Mouse (Mus musculus) limb, embryonic 14.5 days (tissue): ENCODE data around the gene Gm960. TPM values are rescaled to one million over a fixed set of nuclear protein-coding genes. Genes with fewer than 3 reads are reported as not detected.

Source experiments
- ATAC-seq: fragments of 200-750 bp; cut with Nextera tagmentation; 2 replicates; pipeline ENCODE4 v1.8.0; 2017; ENCODE audit warnings: low read depth, moderate number of reproducible peaks, moderate TSS enrichment; ENCODE audit not compliant: low FRiP score
- DNase-seq: peaks from one replicate; pipeline ENCODE4 v3.0.0-alpha.2; 2015; ENCODE audit warnings: low spot score
- H3K27ac ChIP-seq: fragments of 300-500 bp; sonication (generic); replicated peaks from 2 replicates; pipeline ENCODE4 v1.5.1; 2014; ENCODE audit warnings: low read depth, mild to moderate bottlenecking, low read length, moderate library complexity, mixed read lengths
- H3K27me3 ChIP-seq: fragments of 300-500 bp; sonication (generic); 2 replicates; pipeline ENCODE4 v1.6.1; 2014; ENCODE audit warnings: low read length, mixed read lengths; ENCODE audit not compliant: control insufficient read depth, insufficient read depth
- H3K36me3 ChIP-seq: fragments of 300-500 bp; sonication (generic); 2 replicates; pipeline ENCODE4 v1.6.1; 2014; ENCODE audit warnings: mild to moderate bottlenecking, low read length, moderate library complexity, mixed read lengths; ENCODE audit not compliant: control insufficient read depth, insufficient read depth
- H3K4me1 ChIP-seq: fragments of 300-500 bp; sonication (generic); 2 replicates; pipeline ENCODE4 v1.6.1; 2014; ENCODE audit warnings: antibody characterized with exemption, low read length, mixed read lengths; ENCODE audit not compliant: control insufficient read depth, insufficient read depth
- H3K4me2 ChIP-seq: fragments of 300-500 bp; sonication (generic); replicated peaks from 2 replicates; pipeline ENCODE4 v1.6.1; 2014; ENCODE audit warnings: low read depth, mild to moderate bottlenecking, low read length, moderate library complexity; ENCODE audit not compliant: severe bottlenecking
- H3K4me3 ChIP-seq: fragments of 300-500 bp; sonication (generic); replicated peaks from 2 replicates; pipeline ENCODE4 v1.5.1; 2014; ENCODE audit warnings: low read length
- H3K9ac ChIP-seq: fragments of 300-500 bp; sonication (generic); 2 replicates; pipeline ENCODE4 v1.6.1; 2014; ENCODE audit warnings: mild to moderate bottlenecking, low read depth, low read length, moderate library complexity; ENCODE audit not compliant: severe bottlenecking
- H3K9me3 ChIP-seq: fragments of 300-500 bp; sonication (generic); 2 replicates; pipeline ENCODE4 v1.6.1; 2016; ENCODE audit warnings: low read length; ENCODE audit not compliant: control insufficient read depth
- POLR2A ChIP-seq: fragments of 200-500 bp; IDR thresholded peaks from 2 replicates; pipeline ENCODE4 v1.8.0; 2012; ENCODE audit warnings: inconsistent platforms, mild to moderate bottlenecking, moderate library complexity, borderline replicate concordance; ENCODE audit not compliant: insufficient read depth, insufficient read length; ENCODE audit errors: extremely low read depth
- WGBS: fragments of 180-500 bp; shearing (Covaris S2); extraction: QIAGEN DNeasy Blood & Tissue Kit; methylation state at CpG from one replicate; pipeline ENCODE4 v1.1.7; 2014; 5-methylcytosine and 5-hydroxymethylcytosine counted together
- polyA plus RNA-seq, 2 experiments: library from polyadenylated mRNA; depleted of rRNA in 1 of 2; stranded (reverse) in 1 of 2; unstranded in 1 of 2; fragments of >200 nt; fragmentation: Nextera tagmentation in 1 of 2; extraction: Ambion mirVana in 1 of 2; gene quantifications; 2 replicates each; pipeline versions ENCODE4 v1.2.1 to v1.2.3; 2012 to 2014

Gene Gm960
- polyA plus RNA-seq, 2 experiments = 1.4 to 3.1 TPM

DNA sequence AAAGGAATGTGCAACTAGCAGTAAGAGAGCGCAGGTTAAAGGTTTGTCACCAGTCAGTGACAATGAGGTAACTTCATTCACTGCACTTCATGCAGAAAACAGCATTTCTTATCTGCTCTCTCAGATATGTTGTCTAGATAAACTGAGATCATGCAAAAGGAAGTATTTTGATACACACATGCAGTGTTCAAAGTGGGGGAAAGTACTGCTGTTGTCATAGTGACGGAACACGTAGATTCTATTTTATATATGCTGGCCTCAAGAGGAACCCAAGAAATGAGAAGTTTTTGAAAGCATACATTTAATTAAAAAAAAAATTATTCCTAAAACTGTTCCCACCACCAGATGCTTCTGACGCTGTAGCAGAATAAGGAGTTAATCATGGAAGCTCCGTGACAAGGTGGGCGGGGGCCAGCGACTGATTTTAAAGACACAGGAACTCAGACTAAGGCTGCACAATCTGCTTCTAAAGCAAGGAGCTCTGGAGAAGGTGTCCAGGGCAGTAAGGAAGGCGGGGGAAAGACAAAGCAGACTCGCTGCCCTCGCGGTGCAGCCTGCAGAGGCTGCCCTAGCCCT is 51.5 kb downstream of the Gm960 start:
- no peaks in the 10 kb centered on the region for H3K4me1 ChIP-seq
- no peak overlapping the region for H3K4me2 ChIP-seq
- no peak overlapping the region for H3K4me3 ChIP-seq
- no peak overlapping the region for H3K27ac ChIP-seq
- ATAC-seq = no peak
- no peaks in the 10 kb centered on the region for H3K36me3 ChIP-seq
- H3K9me3 ChIP-seq = no peaks in the 10 kb centered on the region
- DNase-seq = no peak
- no peak overlapping the region for H3K9ac ChIP-seq
- no peaks in the 10 kb centered on the region for H3K27me3 ChIP-seq
- 66% methylated on average over 11 of the region's 11 CpGs for WGBS
- no peak for TF ChIP-seq POLR2A

DNA sequence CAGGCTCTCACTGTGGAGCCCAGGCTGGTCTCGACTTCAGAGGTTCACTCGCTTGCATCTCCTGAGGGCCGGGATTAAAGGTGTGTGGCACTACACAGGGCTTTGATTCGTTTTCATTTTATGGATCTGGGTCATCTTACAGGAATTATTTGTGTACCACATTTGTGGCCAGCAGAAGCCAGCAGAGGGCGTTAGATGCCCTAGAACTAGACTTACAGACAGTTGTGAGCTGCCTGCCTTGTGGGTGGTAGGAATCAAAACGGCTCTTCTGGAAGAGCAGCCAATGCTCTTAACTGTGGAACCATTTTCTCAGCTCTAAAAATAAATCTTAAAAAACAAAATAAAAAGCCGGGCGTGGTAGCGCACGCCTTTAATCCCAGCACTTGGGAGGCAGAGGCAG is 54.2 kb downstream of the Gm960 start:
- Histone ChIP-seq H3K36me3 (no peaks in the 10 kb centered on the region), H3K27me3 (no peaks in the 10 kb centered on the region), H3K9me3 (no peaks in the 10 kb centered on the region), H3K9ac (no peak overlapping the region), H3K27ac (no peak overlapping the region), H3K4me3 (no peak overlapping the region), H3K4me2 (no peak overlapping the region), H3K4me1 (no peaks in the 10 kb centered on the region)
- DNase-seq (no peak), ATAC-seq (no peak)
- no peak for TF ChIP-seq POLR2A
- WGBS = 41% methylated on average over 10 of the region's 10 CpGs

- no peak overlapping the region for H3K27ac ChIP-seq
- no peak overlapping the region for H3K4me2 ChIP-seq
- ATAC-seq (no peak), DNase-seq (no peak)
- no peaks in the 10 kb centered on the region for H3K36me3 ChIP-seq
- H3K4me3 ChIP-seq = no peak overlapping the region
- no peaks in the 10 kb centered on the region for H3K27me3 ChIP-seq
- no peak overlapping the region for H3K9ac ChIP-seq
- WGBS = 61% methylated on average over 4 of the region's 4 CpGs
- no peaks in the 10 kb centered on the region for H3K4me1 ChIP-seq
- H3K9me3 ChIP-seq = no peaks in the 10 kb centered on the region
- no peak for TF ChIP-seq POLR2A
These were observed 62.5 kb downstream of the Gm960 start for GRCm38 (mm10) chr19:4635986-4636385.

DNA sequence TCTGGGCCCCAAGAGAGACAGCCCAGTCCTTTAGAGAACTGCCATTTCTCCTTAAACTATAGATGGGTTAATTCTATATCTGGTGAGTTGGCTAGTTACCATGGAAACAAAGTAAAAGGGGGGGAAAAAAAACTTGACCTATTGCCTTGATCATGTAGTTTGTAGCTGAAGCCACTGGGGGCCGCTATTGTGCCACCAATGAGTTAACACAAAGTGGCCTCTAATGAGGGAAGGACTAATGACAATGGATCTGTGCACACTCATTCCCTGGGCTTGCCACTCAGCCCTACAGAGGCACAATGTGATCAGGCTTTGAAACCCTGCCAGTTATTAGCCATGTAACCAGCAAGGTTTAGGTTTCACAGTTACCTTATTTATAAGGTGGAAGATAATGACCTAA is 69.6 kb downstream of the Gm960 start:
- DNase-seq = peak; percentile 63
- WGBS = 0% methylated on average over 1 of the region's 1 CpGs
- ATAC-seq = no peak
- no peak overlapping the region for H3K4me3 ChIP-seq
- H3K27me3 ChIP-seq = no peaks in the 10 kb centered on the region
- TF ChIP-seq POLR2A = no peak
- H3K4me1 ChIP-seq = peaks cover 19% of the 10 kb centered on the region
- H3K27ac ChIP-seq = no peak overlapping the region
- no peaks in the 10 kb centered on the region for H3K9me3 ChIP-seq
- no peak overlapping the region for H3K4me2 ChIP-seq
- no peak overlapping the region for H3K9ac ChIP-seq
- H3K36me3 ChIP-seq = peaks cover 1% of the 10 kb centered on the region; the same call in 1 of the 2 replicates

DNA sequence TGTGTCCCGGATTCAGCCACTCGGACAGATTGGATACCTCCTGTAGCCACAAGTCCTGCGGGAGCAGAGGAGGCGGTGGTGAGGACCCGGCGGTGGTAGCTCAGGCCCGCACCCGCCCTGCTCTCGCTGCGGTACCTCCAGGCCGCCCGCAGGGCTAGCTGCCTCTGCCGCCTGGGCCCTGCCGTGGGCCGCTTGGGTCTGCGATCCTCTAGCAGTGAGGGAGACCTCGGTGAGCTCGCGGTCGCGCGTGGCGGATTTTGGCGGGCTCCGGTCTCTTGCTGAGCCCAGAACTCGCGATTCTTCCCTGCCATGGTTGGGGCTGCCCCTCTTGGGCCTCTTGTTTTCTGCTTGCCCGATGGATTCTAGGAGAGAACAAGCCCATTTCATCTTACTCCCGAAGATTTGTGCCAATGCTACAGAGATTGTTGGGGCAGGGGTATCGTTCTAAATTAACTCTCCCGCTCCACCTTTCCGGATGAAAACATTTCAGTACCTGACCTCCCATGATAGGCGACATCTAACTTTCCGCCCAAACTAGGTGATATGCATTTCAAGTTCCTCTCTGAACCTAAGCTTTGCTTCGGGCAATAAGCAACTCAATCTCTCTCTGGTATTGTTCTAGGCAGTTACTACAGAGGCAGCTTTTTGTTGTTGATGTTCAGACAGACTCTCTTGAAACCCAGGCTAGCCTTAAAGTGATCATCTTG is 72.5 kb downstream of the Gm960 start:
- TF ChIP-seq POLR2A = no peak
- Histone ChIP-seq H3K9me3 (no peaks in the 10 kb centered on the region), H3K27me3 (no peaks in the 10 kb centered on the region), H3K4me2 (peak overlapping the region; percentile 78), H3K9ac (peak overlapping the region; percentile 92), H3K4me1 (peaks cover 19% of the 10 kb centered on the region), H3K4me3 (peak overlapping the region; percentile 90), H3K36me3 (peaks cover 29% of the 10 kb centered on the region), H3K27ac (peak overlapping the region; percentile 91)
- WGBS = 2% methylated on average over 35 of the region's 35 CpGs
- peak; percentile 15 for DNase-seq
- ATAC-seq = peak; percentile 53
